Mouse (Mus musculus) gastrocnemius, postnatal 10 days (tissue): Measurements from ENCODE around the gene Gm11213. TPM values are rescaled to one million over a fixed set of nuclear protein-coding genes. Genes with fewer than 3 reads are reported as not detected.

ENCODE experiments used
- DNase-seq: peaks from one replicate; pipeline ENCODE4 v3.0.0; 2021; ENCODE audit warnings: mixed read lengths
- total RNA-seq, 2 experiments: library from RNA; stranded (reverse); gene quantifications; 2 replicates each; pipeline ENCODE4 v1.2.3; 2021

The Gm11213 gene
- total RNA-seq, 2 experiments from 2014 or later = not detected

DNA sequence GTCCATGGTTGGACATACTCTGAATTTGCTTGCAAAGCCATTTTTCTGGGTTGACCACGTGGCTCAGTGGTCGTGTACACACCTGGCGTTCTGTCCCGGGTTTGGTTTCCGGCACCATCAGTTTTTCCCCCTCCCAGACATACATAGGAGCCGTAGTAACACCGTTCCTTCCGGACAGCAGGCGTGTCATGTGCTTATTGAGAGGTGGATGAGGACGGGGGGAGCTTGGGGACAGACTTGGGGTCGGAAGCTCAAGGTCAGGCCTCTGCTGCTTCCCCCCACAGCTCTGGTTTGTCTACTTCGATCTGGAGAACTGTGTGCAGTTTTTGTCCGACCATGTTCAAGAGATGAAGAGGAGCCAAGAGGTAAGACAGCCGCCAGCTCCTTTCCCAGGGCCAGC is 25.4 kb downstream of the Gm11213 start:
- DNase-seq = no peak

DNA sequence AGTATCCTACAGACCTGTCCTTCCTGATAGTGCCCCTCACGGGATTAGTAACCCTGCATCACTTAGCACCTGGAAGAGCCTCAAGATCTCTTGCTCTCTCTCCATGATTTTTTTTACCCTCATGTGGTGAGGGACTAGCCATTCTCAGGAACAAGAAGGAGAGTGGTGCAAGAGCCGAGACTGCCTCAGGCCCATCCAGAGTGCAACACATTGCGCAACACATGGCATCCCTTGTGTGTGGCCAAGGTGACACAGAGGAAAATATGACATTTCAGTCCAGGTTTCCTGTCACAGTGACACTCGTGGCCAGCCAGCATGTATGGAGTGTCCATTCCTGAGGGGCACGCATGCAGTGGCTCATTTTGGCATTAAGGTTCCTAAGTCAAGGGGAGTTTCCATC is 32.4 kb downstream of the Gm11213 start:
- DNase-seq = no peak

DNA sequence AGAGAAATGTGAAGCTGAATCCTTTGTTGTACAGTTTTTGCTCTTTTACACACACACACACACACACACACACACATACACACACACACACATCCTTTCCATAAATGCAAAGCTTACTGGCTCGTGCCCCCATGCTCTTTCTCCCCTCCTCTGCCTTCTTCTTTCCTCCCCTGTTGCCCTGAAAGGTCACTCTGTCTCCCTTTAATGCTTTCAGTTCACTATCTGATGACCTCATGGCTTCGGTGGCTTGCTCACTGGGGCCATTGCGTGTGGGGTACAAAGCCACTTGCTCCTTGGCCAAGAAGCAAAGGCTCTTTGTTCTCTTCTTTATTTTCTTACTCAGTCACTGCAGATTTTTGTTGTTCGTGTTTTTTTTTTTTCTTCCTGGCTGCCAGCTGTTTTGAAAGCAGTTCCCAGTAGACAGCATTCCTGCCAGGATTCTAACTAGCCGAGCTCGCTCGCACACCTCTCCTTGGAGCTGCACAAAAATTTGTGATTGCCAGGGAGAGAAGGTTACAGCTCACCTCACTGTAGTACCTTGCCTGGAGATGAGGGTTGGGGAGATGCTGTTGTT is 34.8 kb downstream of the Gm11213 start:
- DNase-seq = no peak

DNA sequence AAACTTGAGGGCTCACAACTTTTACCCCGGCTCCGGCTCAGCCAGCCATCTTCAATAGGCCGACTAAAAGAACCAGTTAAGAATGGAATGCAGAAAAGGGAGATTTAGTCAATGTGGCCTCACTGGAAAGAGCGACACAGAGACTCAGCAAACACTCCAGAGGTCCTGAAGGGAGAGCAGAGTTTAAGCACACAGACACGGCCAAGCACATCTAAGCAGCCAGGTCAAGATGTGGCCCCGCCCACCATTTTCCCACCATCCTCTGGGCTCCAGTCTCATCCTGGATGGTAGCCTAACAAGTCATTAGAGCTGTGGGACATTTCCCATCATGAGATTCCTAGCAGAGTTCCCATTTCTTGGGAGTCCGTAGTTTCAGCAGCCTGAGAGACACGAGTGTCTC is 35.7 kb downstream of the Gm11213 start:
- DNase-seq = no peak

DNA sequence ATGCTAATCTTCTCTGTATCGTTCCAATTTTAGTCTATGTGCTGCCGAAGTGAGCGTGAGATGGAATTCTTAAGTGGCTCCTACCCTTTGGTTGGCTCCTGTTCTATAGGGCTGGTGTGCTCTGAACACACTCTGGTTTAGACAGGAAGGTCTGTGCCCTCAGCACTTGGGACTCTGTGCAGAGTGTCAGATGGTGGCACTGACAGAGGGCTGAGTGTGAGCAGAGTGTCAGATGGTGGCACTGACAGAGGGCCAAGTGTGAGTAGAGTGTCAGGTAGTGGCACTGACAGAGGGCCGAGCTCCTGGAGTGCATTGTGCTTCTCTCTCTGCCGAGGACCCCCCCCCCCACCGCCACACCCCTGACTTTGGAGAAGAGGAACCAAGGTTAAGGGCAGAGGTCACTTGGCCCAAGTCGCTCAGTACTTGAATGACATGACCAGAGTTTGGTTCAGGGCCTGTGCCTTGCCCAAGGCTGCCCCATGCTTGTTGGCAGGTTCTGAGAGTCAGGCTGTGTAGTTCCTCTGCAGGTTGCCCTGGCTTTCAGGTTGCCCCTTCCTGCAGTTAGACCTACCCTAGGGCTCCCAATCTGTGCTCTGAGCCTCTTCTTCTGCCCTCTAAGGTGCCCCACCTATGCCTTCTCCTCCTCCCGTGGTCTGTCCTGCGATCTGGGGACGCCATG is 37.2 kb downstream of the Gm11213 start:
- DNase-seq = no peak

DNA sequence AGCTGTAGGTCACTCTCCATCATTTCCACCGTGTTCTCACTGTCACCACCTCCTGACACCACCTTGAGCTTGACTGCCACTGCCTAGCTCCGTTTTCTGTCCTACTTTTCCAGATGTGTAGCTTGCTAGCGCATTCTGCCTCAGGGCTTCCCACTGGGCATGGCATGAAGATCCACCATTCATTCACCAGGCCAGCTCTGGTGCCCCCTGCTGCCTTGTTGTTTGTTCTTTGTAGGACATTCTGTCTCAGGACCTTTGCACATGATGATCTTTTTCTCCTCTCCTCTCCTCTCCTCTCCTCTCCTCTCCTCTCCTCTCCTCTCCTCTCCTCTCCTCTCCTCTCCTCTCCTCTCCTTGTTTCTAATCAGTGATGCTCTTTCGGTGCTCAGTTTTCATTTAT is 42.3 kb downstream of the Gm11213 start:
- DNase-seq = no peak

DNA sequence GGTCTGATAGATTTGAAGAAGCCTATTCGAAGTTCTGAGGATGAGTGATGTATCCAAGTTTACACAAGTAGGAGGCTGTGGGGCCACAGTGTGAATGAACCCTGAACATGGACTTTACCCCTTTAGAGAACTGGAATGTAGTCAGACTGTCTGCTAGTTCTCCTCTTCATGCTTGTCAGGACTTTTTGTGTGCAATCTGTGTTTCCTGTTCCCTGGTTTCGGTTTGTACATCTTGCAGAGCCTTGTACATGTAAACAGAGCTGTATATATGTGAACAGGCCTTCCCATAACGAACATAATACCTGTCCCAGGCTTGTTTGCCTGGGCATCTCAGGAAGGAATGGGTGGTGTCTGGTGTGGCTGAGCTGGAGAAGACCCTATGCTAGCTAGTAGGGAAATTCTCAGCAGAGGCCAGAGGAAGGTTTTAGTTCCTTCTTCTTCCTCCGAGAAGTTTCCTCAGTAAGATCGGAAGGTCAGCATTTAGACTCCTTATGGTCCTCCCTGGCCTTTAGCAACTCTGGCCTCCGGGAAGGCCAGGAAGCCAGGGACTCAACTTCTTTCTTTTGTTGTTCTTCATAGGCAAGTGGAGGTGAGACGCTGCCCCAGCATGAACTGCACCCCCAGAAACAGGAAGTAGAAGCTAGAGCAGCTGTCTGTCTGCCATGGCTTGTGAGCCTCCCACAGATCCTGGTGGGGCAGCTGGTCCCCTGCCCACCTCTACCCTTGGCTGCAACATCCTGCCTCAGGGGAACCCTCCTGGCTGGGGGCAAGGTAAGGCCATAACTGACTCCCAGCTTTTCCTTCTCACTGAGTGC is 43.0 kb downstream of the Gm11213 start:
- DNase-seq = no peak

DNA sequence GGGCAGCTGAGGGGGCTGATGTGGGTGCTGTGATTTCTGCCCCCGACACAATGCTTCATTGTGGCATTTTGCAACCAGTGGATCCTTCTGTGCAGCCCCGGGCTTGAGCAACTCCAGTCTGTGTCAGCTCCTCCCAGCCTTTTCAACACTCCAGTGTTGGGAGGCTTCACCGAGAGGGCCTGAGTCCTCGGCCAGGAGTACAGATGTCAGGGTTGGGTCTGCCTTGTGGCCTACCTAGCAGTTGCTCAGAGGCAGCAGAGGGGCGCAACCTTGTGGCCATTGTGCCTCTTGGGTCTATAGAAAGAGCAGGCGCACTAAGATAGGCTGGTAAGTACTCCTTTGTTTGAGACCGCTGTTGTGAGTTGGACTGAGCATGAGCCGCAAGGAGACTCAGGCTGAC is 45.0 kb downstream of the Gm11213 start:
- DNase-seq = no peak

DNA sequence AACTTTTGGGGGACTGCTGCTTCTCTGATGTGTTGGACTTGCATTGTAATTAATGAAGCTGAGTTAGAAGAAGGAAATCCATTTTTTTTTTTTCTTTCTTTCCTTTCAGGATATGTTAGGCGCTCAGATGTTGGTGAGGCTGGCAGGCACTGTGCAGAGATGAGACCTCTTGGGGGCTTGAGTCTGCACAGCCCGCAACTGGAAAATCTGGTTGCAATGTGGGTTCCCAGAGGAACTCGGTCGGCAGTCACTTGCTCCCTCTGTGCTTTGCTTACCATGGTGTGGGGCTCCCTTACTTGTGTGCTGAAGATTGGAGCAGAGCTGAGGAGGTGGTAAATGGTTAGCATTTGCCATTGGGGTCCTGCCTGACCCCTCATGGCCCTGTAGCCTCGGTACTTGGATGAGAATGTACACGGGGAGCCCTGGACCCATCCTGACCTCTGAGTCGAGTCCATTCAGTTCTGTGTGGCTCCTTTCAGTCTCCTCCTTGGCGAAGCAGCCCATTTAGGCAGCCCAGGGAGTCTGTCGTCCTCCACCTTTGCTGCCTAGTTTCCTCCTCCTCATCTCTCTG is 45.8 kb downstream of the Gm11213 start:
- DNase-seq = no peak

DNA sequence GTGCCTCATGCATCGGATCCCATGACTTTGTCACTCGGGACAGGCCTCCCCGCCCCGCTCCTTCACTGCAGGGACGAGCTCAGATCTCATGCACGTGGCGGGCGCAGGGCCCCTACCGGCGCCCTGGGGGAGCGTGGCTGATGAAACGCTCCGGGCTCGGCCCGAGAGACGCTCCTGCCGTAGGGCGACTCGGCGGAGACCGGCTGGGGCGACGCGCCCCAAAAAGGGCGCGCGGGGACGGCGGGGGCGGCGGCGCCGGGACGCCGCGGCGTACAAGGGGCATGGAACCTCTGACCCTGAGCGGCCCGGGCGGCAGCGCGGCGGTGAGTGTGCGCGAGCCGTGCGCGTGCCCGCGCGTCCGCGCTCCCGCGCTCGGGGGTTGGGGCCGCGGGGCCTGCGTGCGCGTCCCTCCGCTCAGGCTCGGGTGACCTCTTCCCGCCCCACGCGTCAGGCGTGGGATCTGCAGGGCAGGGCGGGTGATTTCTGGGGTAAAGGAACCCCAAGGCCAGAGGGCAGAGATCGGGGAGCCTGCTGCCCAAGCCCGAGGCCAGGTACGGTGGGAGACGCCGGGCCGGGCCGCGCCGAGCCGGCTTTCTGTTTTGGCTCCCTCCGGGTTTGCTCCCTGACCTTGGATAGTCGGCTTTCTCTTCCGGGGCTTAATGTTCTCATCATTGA is 46.5 kb downstream of the Gm11213 start, which contains the start of gene Tmem268:
Tmem268 (plus strand) TSS at position 375 of the 675 bp plus-strand sequence.
- DNase-seq = peak; percentile 81

DNA sequence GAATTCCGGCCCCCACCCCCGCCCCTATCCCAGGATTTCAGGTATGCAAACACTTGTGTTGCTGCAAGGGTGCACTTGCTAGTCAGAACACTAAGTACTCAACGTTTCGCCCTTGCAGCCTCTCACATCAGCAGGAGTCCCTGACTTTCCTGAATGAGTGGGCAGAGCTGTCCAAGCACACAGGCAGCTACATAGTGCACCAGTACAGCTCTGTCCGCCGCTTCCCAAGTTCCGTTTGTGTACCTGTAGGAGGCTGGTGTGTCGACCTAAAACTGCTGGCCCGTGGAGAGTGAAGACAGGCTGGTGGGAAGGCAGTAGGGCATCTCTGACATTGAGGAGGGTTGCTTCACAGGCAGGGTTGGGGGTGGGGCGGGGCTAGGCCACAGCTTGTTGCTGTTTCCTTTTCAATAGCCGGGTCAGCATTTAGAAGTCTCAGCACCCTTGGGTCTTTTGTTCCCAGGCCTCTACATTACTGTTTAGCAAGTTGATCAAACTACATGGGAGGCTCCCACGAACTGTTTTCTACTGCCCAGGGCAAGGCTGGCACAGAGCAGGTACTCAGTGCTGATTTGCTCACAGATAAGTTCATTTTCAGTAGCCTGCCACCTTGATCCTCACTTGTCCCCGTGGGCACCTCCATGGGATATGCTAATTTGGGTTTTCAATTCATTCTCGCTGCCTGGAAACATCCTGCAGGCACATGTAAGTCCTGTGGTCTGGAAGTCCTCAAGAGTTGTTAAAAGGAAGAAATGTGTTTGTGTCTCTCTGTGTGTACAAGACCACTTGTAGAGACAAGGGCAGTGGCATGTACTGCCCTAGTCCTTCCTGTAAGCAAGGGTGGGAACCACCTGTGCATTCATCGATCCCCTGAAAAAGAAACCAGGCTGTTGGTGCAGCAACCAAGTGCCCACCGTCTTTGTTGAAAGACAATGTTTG is 47.7 kb downstream of the Gm11213 start:
- DNase-seq = no peak

DNA sequence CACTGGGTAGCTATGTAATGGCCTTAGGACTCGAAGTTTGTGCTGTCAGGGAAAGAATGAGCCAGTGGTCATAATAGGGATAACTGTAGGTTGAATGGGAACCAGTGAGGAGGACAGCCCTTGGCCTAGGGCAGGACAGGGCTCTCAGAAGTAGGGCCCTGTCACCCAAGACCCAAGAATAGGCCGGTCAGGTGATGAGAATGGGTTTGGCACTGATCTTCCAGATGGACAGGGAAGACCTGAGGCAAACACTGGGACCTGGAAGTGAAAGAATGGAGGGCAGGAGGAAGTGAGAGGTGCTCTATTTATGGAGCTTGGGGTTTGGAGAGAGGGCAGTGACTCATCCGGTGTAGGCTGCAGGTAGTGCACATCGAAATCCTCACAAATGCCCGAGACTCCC is 48.4 kb downstream of the Gm11213 start:
- no peak for DNase-seq

DNA sequence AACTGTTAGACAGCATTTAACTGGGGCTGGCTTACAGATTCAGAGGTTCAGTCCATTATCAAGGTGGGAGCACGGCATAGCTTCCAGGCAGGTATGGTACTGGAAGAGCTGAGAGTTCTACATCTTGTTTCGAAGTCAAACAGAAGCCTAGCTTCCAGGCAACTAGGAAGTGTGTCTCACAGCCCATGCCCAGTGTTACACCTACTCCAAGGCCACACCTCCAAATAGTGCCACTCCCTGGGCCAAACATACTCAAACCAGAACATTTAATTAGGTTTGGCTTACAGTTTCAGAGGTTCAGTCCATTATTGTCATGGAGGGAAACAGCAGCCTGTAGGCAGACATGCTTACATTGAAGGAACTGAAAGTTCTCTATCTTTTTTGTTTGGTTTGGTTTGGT is 50.0 kb downstream of the Gm11213 start:
- no peak for DNase-seq

DNA sequence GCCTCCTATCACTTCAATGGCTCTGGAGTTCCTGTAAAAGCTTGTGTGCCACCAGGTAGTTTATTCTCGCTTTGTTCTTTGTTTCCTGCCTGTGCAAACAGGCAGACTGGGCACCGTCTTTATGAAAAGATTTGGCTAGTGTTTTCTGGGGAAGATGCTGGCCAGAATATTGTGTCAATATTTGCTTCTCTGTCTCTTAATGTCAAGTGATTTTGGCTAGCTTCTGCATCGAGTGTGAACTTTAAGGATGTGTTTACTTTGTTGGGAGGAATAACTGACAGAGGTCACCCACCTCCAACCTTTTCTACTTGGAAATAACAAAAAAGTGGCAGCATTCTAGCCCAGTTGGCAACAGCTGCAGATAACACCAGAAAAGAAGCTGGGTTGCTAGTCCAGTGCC is 50.4 kb downstream of the Gm11213 start:
- DNase-seq = no peak

DNA sequence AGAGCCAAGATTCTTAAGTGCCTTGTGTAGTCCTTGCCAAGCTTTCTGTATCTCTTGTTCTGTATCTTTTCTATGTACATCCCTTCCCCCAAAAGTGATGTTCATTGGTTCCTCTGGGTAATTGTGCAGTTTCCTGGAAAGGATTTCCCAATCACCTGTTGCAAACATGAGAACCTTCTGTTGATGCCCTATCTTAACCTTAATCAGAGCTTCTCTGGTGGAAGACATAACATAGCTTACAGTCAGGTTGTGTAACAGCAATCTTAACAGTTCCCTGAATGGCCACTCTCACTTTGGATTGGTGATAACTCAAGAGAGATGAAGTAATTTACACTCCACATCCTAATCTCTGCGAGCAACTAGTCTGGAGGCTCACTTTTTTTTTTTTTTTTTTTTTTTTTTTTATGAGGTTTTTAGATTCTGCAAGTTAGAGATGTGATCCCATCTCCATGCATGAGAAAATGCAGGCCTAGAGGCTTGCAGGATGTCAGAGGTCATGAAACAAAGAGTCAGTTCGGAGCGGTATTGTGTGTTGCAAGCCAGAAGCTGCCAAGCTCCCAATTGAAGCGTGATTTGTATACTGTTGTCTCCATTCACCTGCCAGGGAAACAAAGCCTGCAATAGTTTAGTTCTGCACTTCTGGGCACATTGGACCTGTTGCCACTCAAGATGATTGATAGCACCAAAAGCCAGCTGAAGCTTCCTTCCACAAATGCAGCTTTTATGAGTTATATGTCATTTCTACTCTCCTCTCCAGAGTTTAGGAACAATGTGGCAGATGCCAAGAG is 51.1 kb downstream of the Gm11213 start:
- DNase-seq = no peak

DNA sequence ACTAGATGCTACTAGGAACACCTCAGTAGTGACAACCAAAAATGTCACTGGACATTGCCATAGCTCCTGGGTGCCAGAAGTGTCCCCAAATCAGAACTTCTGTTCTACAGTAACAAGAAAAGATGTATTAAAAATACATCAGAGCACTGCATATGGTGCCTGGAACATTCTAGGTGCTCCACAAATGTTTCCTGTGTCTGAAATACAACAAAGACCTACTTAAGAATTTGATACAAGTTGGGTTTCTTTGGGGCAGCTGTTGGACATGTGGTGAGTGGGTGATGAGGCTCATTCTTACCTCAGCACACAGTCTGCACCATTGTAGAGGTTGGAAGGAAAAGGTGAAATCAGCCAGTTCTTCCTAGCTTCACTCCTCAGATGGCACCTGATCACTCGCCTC is 52.2 kb downstream of the Gm11213 start:
- DNase-seq = no peak

DNA sequence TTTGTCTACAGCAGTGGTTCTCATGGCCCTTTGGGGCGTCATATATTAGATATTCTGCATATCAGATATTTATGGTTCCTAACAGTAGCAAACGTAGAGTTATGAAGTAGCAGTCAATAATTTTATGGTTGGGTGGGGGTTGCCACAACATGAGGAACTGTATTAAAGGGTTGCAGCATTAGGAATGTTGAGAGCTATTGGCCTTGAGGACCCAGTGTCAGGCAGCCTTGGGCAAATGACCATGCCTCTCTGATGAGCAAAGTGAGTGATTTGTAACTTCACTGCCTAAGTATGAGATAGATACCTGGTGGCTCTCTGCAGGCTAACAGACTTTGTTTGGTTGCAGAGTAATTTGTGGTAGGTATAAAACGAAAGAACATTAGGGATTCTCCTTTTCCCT is 54.2 kb downstream of the Gm11213 start:
- no peak for DNase-seq

DNA sequence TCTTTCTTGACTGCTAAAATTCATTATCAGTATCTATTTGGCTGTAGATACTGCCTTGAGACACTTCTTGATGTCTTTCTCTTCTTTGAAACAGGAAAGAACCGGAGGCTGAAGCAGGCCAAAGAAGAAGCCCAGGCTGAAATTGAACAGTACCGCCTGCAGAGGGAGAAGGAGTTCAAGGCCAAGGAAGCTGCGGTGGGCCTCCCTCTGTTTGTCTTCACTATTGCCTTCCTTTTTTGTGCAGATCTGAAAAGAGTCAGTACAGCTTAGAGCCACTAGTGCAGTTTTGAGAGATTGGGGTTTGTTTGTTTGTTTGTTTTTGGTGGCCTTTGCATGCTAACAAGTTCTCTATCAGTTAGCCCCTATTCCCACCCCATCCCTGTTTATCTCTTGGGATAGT is 56.6 kb downstream of the Gm11213 start:
- DNase-seq = no peak

DNA sequence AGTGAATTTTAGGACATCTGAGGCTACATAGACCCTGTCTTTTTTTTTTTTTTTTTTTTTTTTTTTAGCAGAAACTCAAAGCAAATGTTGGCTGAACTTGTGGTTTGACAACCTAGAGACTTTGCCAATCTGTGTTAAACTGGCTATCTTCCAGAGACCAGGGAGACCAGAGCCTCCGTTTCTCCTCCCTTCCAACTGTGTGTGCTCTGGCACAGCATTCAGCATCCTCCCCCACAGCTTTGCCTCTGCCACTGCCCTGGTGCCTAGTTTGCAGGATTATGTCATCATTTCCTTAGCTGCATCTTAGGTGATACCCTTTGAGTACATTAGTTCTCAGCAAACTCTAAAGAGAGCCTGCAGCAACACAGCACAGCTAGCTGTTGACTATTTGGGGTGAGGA is 57.3 kb downstream of the Gm11213 start:
- DNase-seq = no peak
